Mouse (Mus musculus): Measurements from ENCODE around the gene Plcb4. TPM values are rescaled to one million over a fixed set of nuclear protein-coding genes. Genes with fewer than 3 reads are reported as not detected.

Gene Plcb4
- polyA plus RNA-seq, 1 experiment from 2014 or later: 33.8 TPM

DNA sequence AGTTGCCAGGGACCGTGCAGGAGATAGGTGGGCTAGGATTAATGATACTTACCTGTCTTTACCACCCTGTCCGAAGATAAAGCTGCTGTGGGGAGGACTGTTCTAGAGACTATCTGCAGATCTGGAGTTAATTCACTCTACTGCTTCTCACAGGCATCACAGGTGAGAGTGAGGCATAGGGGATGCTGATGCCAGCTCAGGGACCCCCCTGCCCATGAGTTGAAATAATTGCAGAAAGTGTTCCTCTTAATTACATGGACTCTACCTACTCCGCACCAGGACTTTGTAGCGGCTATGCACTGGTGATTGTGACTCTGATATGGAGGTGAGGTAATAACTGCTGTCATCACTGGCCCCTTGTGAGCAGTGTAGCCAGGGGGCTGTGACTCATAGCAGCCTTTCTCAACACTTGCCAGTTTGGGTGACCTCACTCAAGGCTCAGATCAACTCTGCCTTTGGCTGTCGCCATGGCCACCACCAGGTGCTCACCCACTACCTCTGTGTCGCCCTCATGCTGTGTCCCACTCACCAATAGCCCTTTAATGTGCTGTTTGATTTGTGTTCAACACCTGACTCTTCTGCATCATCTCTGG lies 107.8 kb downstream of the Plcb4 start:
- no peak overlapping the region for H3K4me3 ChIP-seq (ENCODE audit: low read depth, low read length)
- peak; percentile 80 for ATAC-seq (replicated peaks; ENCODE audit: insufficient number of reproducible peaks, low FRiP score, low TSS enrichment)
- H3K36me3 ChIP-seq (ENCODE audit: control insufficient read depth, insufficient read depth, low read length): no peaks in the 10 kb centered on the region
- H3K4me2 ChIP-seq: peak overlapping the region; percentile 20
- H3K27ac ChIP-seq (ENCODE audit: low read depth, low read length): no peak overlapping the region
- H3K9me3 ChIP-seq (replicated peaks; ENCODE audit: control insufficient read depth, low read length): no peaks in the 10 kb centered on the region
- no peak overlapping the region for H3K9ac ChIP-seq (ENCODE audit: low read depth, low read length)
- peaks cover 17% of the 10 kb centered on the region for H3K4me1 ChIP-seq (ENCODE audit: control insufficient read depth, insufficient read depth, low read length)
- no peaks in the 10 kb centered on the region for H3K27me3 ChIP-seq (ENCODE audit: control insufficient read depth, insufficient read depth, low read length)
- WGBS (ENCODE audit: insufficient replicate concordance): 40% methylated on average over 6 of the region's 6 CpGs

DNA sequence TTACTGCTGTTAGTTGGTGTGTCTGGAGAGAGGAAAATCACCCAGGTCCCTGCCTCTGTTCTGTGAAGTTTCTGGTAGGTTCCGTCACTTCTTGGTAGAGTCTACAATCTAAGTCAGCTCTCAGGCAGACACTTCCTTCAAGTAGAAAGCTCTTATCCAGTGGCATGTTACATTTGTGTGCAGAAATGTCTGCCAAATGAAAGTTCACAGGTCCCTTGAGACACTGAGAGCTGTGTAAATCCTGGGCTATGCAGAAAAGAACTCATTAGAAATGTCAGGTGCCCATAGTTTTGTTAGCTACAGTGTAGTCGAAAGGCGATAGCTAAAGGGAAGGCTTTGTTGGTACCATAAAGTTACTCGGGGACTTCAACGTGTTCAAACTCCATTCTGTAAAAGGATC lies 108.7 kb downstream of the Plcb4 start:
- H3K9ac ChIP-seq (ENCODE audit: low read depth, low read length): no peak overlapping the region
- H3K4me1 ChIP-seq (ENCODE audit: control insufficient read depth, insufficient read depth, low read length): peaks cover 17% of the 10 kb centered on the region
- no peak overlapping the region for H3K4me3 ChIP-seq (ENCODE audit: low read depth, low read length)
- H3K27ac ChIP-seq (ENCODE audit: low read depth, low read length): no peak overlapping the region
- no peaks in the 10 kb centered on the region for H3K27me3 ChIP-seq (ENCODE audit: control insufficient read depth, insufficient read depth, low read length)
- no peak for ATAC-seq (replicated peaks; ENCODE audit: insufficient number of reproducible peaks, low FRiP score, low TSS enrichment)
- no peaks in the 10 kb centered on the region for H3K9me3 ChIP-seq (replicated peaks; ENCODE audit: control insufficient read depth, low read length)
- WGBS (ENCODE audit: insufficient replicate concordance): 82% methylated on average over 5 of the region's 5 CpGs
- no peak overlapping the region for H3K4me2 ChIP-seq
- H3K36me3 ChIP-seq (ENCODE audit: control insufficient read depth, insufficient read depth, low read length): no peaks in the 10 kb centered on the region

GRCm38 (mm10) chr2:135769701-135770100 lies 110.9 kb downstream of the Plcb4 start:
- peaks cover 30% of the 10 kb centered on the region for H3K4me1 ChIP-seq (ENCODE audit: control insufficient read depth, insufficient read depth, low read length)
- H3K4me3 ChIP-seq (ENCODE audit: low read depth, low read length): no peak overlapping the region
- no peaks in the 10 kb centered on the region for H3K36me3 ChIP-seq (ENCODE audit: control insufficient read depth, insufficient read depth, low read length)
- no peak overlapping the region for H3K9ac ChIP-seq (ENCODE audit: low read depth, low read length)
- 83% methylated on average over 8 of the region's 8 CpGs for WGBS (ENCODE audit: insufficient replicate concordance)
- no peaks in the 10 kb centered on the region for H3K27me3 ChIP-seq (ENCODE audit: control insufficient read depth, insufficient read depth, low read length)
- no peak overlapping the region for H3K27ac ChIP-seq (ENCODE audit: low read depth, low read length)
- ATAC-seq (replicated peaks; ENCODE audit: insufficient number of reproducible peaks, low FRiP score, low TSS enrichment): no peak
- no peaks in the 10 kb centered on the region for H3K9me3 ChIP-seq (replicated peaks; ENCODE audit: control insufficient read depth, low read length)
- H3K4me2 ChIP-seq: no peak overlapping the region

GRCm38 (mm10) chr2:135770226-135770625 lies 111.4 kb downstream of the Plcb4 start:
- Histone ChIP-seq H3K4me2 (no peak overlapping the region), H3K27ac (ENCODE audit: low read depth, low read length) (no peak overlapping the region)

GRCm38 (mm10) chr2:135773194-135773972 lies 114.6 kb downstream of the Plcb4 start:
- 30% methylated on average over 10 of the region's 10 CpGs for WGBS (ENCODE audit: insufficient replicate concordance)
- H3K4me3 ChIP-seq (ENCODE audit: low read depth, low read length): no peak overlapping the region
- no peaks in the 10 kb centered on the region for H3K9me3 ChIP-seq (replicated peaks; ENCODE audit: control insufficient read depth, low read length)
- peak overlapping the region; percentile 52 for H3K27ac ChIP-seq (ENCODE audit: low read depth, low read length)
- H3K9ac ChIP-seq (ENCODE audit: low read depth, low read length): no peak overlapping the region
- H3K4me2 ChIP-seq: peak overlapping the region; percentile 14; the same call in 1 of the 2 replicates
- no peaks in the 10 kb centered on the region for H3K27me3 ChIP-seq (ENCODE audit: control insufficient read depth, insufficient read depth, low read length)
- peak; percentile 63; the same call in 1 of the 2 replicates for ATAC-seq (replicated peaks; ENCODE audit: insufficient number of reproducible peaks, low FRiP score, low TSS enrichment)
- peaks cover 16% of the 10 kb centered on the region for H3K4me1 ChIP-seq (ENCODE audit: control insufficient read depth, insufficient read depth, low read length)
- no peaks in the 10 kb centered on the region for H3K36me3 ChIP-seq (ENCODE audit: control insufficient read depth, insufficient read depth, low read length)

More at GRCm38 (mm10) chr2:135770226-135770625, 111.4 kb downstream of the Plcb4 start:
- Histone ChIP-seq H3K4me3 (ENCODE audit: low read depth, low read length) (no peak overlapping the region), H3K4me1 (ENCODE audit: control insufficient read depth, insufficient read depth, low read length) (peaks cover 28% of the 10 kb centered on the region), H3K9ac (ENCODE audit: low read depth, low read length) (no peak overlapping the region), H3K9me3 (replicated peaks; ENCODE audit: control insufficient read depth, low read length) (no peaks in the 10 kb centered on the region), H3K36me3 (ENCODE audit: control insufficient read depth, insufficient read depth, low read length) (no peaks in the 10 kb centered on the region), H3K27me3 (ENCODE audit: control insufficient read depth, insufficient read depth, low read length) (no peaks in the 10 kb centered on the region)
- ATAC-seq (replicated peaks; ENCODE audit: insufficient number of reproducible peaks, low FRiP score, low TSS enrichment): no peak
- 82% methylated on average over 9 of the region's 9 CpGs for WGBS (ENCODE audit: insufficient replicate concordance)

DNA sequence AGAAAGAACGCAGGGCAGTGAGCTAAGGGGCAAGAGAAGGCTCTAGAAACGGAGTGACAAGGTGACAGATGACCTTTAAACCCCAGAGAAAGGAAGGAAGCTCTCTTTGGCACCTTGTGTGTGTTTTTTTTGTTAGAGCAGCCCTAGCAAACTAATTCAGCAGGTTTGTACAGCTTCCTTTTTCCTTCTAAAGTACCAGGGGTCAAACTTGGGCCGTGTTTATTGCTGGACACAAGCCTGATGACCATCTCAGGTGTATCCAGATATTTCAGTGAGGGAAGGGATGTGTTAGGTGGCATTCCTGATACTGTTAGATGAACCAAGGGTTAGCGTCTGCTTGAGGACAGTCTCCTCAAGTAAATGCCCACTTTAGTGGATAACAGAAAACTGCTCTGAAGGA lies 116.2 kb downstream of the Plcb4 start:
- Histone ChIP-seq H3K36me3 (ENCODE audit: control insufficient read depth, insufficient read depth, low read length) (no peaks in the 10 kb centered on the region), H3K9ac (ENCODE audit: low read depth, low read length) (no peak overlapping the region), H3K4me1 (ENCODE audit: control insufficient read depth, insufficient read depth, low read length) (peaks cover 16% of the 10 kb centered on the region), H3K27me3 (ENCODE audit: control insufficient read depth, insufficient read depth, low read length) (no peaks in the 10 kb centered on the region), H3K4me3 (ENCODE audit: low read depth, low read length) (no peak overlapping the region), H3K27ac (ENCODE audit: low read depth, low read length) (no peak overlapping the region), H3K9me3 (replicated peaks; ENCODE audit: control insufficient read depth, low read length) (no peaks in the 10 kb centered on the region), H3K4me2 (no peak overlapping the region)
- no peak for ATAC-seq (replicated peaks; ENCODE audit: insufficient number of reproducible peaks, low FRiP score, low TSS enrichment)
- WGBS (ENCODE audit: insufficient replicate concordance): 55% methylated on average over 4 of the region's 4 CpGs

DNA sequence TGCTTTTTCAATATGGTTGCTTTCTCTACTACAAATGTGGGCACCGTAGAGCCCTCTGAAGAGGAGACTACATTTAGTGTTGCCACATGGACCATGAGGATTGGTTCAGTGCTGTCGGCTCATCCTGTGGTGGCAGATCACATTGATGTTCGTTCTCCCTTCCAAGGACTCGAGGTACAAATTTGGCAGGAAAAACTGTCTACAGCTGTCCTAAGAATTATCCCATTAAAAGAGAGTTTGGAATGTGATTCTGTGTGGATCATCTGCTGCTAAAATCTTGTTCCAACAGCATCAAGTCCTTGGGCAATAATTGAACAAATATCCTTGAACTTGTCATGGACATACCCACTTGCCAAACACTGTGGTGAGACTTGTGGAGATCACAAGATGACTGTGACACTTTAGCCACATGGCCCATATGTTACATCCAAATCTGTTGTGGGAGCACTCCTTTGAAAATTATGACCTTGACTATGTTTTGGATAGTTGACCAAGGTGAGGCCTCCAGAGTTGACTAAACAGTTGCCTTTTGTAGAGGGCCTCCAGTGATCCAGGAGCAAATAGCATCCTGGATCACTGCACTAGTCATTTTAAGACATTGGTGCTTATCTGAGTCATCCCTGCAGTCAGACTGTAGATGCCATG lies 117.4 kb downstream of the Plcb4 start:
- Histone ChIP-seq H3K4me1 (ENCODE audit: control insufficient read depth, insufficient read depth, low read length) (peaks cover 16% of the 10 kb centered on the region), H3K9ac (ENCODE audit: low read depth, low read length) (no peak overlapping the region), H3K9me3 (replicated peaks; ENCODE audit: control insufficient read depth, low read length) (no peaks in the 10 kb centered on the region), H3K36me3 (ENCODE audit: control insufficient read depth, insufficient read depth, low read length) (no peaks in the 10 kb centered on the region), H3K4me2 (no peak overlapping the region), H3K27ac (ENCODE audit: low read depth, low read length) (no peak overlapping the region), H3K4me3 (ENCODE audit: low read depth, low read length) (no peak overlapping the region), H3K27me3 (ENCODE audit: control insufficient read depth, insufficient read depth, low read length) (no peaks in the 10 kb centered on the region)
- 84% methylated on average over 4 of the region's 4 CpGs for WGBS (ENCODE audit: insufficient replicate concordance)
- ATAC-seq (replicated peaks; ENCODE audit: insufficient number of reproducible peaks, low FRiP score, low TSS enrichment): no peak

DNA sequence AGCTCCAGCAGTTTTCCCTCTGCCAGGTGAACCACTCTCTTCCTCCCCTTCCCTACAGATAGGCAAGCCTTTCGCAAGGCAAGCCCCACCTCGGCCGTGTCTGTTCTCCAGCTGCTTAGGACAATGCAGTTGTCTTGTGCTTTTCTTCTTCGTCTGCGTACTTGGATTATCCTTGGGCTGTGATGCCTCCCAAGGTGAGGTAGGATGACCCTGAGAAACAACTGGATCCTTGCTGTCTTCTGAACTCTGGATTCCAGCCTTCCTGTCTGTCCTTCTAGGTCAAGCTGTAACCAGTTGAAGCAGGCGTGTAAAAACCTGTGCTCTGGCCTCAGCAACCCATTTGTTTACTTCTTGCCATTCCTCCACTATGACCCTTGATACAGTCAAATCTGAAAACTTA lies 122.6 kb downstream of the Plcb4 start:
- WGBS (ENCODE audit: insufficient replicate concordance): 80% methylated on average over 6 of the region's 6 CpGs
- Histone ChIP-seq H3K4me1 (ENCODE audit: control insufficient read depth, insufficient read depth, low read length) (no peaks in the 10 kb centered on the region), H3K36me3 (ENCODE audit: control insufficient read depth, insufficient read depth, low read length) (no peaks in the 10 kb centered on the region), H3K4me2 (no peak overlapping the region), H3K9ac (ENCODE audit: low read depth, low read length) (no peak overlapping the region), H3K9me3 (replicated peaks; ENCODE audit: control insufficient read depth, low read length) (no peaks in the 10 kb centered on the region), H3K27ac (ENCODE audit: low read depth, low read length) (no peak overlapping the region), H3K27me3 (ENCODE audit: control insufficient read depth, insufficient read depth, low read length) (no peaks in the 10 kb centered on the region), H3K4me3 (ENCODE audit: low read depth, low read length) (no peak overlapping the region)
- no peak for ATAC-seq (replicated peaks; ENCODE audit: insufficient number of reproducible peaks, low FRiP score, low TSS enrichment)
